Mouse (Mus musculus): ENCODE measurements around the gene Pgpep1. TPM values are rescaled to one million over a fixed set of nuclear protein-coding genes. Genes with fewer than 3 reads are reported as not detected.
A peak's percentile ranks its signal among the peaks of the same experiment; 100 is the strongest.

Pgpep1 gene
- total and polyA plus RNA-seq, 2 experiments: 42.6 to 91.3 TPM

- Histone ChIP-seq H3K27me3 (ENCODE audit: control insufficient read depth, insufficient read depth, low read length) (no peaks in the 10 kb centered on the region), H3K79me2 (ENCODE audit: control insufficient read depth, insufficient read depth, low read length) (peaks cover 8% of the 10 kb centered on the region; the same call in 1 of the 2 replicates), H3K36me3 (ENCODE audit: control insufficient read depth, insufficient read depth, low read length) (peaks cover 20% of the 10 kb centered on the region), H3K4me1 (ENCODE audit: control insufficient read depth, insufficient read depth, low read length) (peaks cover 50% of the 10 kb centered on the region), H3K4me3 (ENCODE audit: insufficient read depth, low read depth, low read length) (no peak overlapping the region), H3K9ac (ENCODE audit: low read depth, low read length) (peak overlapping the region; percentile 5; the same call in 1 of the 2 replicates), H3K27ac (replicated peaks; ENCODE audit: insufficient read depth, low read depth, low read length) (peak overlapping the region; percentile 92)
- TF ChIP-seq POLR2A (IDR thresholded peaks at IDR 0.05; ENCODE audit: extremely low read depth, insufficient read depth, low read length) (no peak), CTCF (IDR thresholded peaks at IDR 0.05; ENCODE audit: low read depth, low read length) (no peak)
- DNase-seq (ENCODE audit: extremely low read depth, low read depth, low spot score): no peak
- 26% methylated on average over 3 of the region's 3 CpGs for WGBS
Observed at GRCm38 (mm10) chr8:70648921-70649320, 11.3 kb downstream of the Pgpep1 start.

GRCm38 (mm10) chr8:70648164-70648442 is 12.1 kb downstream of the Pgpep1 start:
- Histone ChIP-seq H3K27ac (replicated peaks; ENCODE audit: insufficient read depth, low read depth, low read length) (peak overlapping the region; percentile 92), H3K79me2 (ENCODE audit: control insufficient read depth, insufficient read depth, low read length) (peaks cover 8% of the 10 kb centered on the region; the same call in 1 of the 2 replicates), H3K36me3 (ENCODE audit: control insufficient read depth, insufficient read depth, low read length) (peaks cover 20% of the 10 kb centered on the region), H3K4me1 (ENCODE audit: control insufficient read depth, insufficient read depth, low read length) (peaks cover 46% of the 10 kb centered on the region), H3K4me3 (ENCODE audit: insufficient read depth, low read depth, low read length) (no peak overlapping the region), H3K27me3 (ENCODE audit: control insufficient read depth, insufficient read depth, low read length) (no peaks in the 10 kb centered on the region), H3K9ac (ENCODE audit: low read depth, low read length) (no peak overlapping the region; the same call in 1 of the 2 replicates)
- 20% methylated on average over 1 of the region's 1 CpGs for WGBS
- no peak for TF ChIP-seq CTCF (IDR thresholded peaks at IDR 0.05; ENCODE audit: low read depth, low read length)
- TF ChIP-seq POLR2A (IDR thresholded peaks at IDR 0.05; ENCODE audit: extremely low read depth, insufficient read depth, low read length): no peak
- peak; percentile 99 for DNase-seq (ENCODE audit: extremely low read depth, low read depth, low spot score)

GRCm38 (mm10) chr8:70647343-70648163 is 12.6 kb downstream of the Pgpep1 start:
- peak overlapping the region; percentile 42 for H3K9ac ChIP-seq (ENCODE audit: low read depth, low read length)
- peak; percentile 50 for DNase-seq (ENCODE audit: extremely low read depth, low read depth, low spot score)

GRCm38 (mm10) chr8:70646775-70647174 is 13.4 kb downstream of the Pgpep1 start:
- TF ChIP-seq POLR2A (IDR thresholded peaks at IDR 0.05; ENCODE audit: extremely low read depth, insufficient read depth, low read length): no peak
- no peak for TF ChIP-seq CTCF (IDR thresholded peaks at IDR 0.05; ENCODE audit: low read depth, low read length)
- no peaks in the 10 kb centered on the region for H3K79me2 ChIP-seq (ENCODE audit: control insufficient read depth, insufficient read depth, low read length)
- peak; percentile 93 for DNase-seq (ENCODE audit: extremely low read depth, low read depth, low spot score)
- peak overlapping the region; percentile 92 for H3K27ac ChIP-seq (replicated peaks; ENCODE audit: insufficient read depth, low read depth, low read length)
- no peak overlapping the region for H3K4me3 ChIP-seq (ENCODE audit: insufficient read depth, low read depth, low read length)
- H3K36me3 ChIP-seq (ENCODE audit: control insufficient read depth, insufficient read depth, low read length): peaks cover 13% of the 10 kb centered on the region; the same call in 1 of the 2 replicates
- H3K9ac ChIP-seq (ENCODE audit: low read depth, low read length): 0 out of 2 replicates have a peak overlapping the region, but pooled peaks have one; percentile 19
- H3K27me3 ChIP-seq (ENCODE audit: control insufficient read depth, insufficient read depth, low read length): no peaks in the 10 kb centered on the region
- peaks cover 41% of the 10 kb centered on the region for H3K4me1 ChIP-seq (ENCODE audit: control insufficient read depth, insufficient read depth, low read length)

More at GRCm38 (mm10) chr8:70647343-70648163, 12.6 kb downstream of the Pgpep1 start:
- 23% methylated on average over 8 of the region's 8 CpGs for WGBS
- Histone ChIP-seq H3K79me2 (ENCODE audit: control insufficient read depth, insufficient read depth, low read length) (peaks cover 6% of the 10 kb centered on the region; the same call in 1 of the 2 replicates), H3K4me3 (ENCODE audit: insufficient read depth, low read depth, low read length) (no peak overlapping the region), H3K4me1 (ENCODE audit: control insufficient read depth, insufficient read depth, low read length) (peaks cover 41% of the 10 kb centered on the region), H3K27me3 (ENCODE audit: control insufficient read depth, insufficient read depth, low read length) (no peaks in the 10 kb centered on the region), H3K27ac (replicated peaks; ENCODE audit: insufficient read depth, low read depth, low read length) (peak overlapping the region; percentile 92), H3K36me3 (ENCODE audit: control insufficient read depth, insufficient read depth, low read length) (peaks cover 20% of the 10 kb centered on the region)
- TF ChIP-seq CTCF (IDR thresholded peaks at IDR 0.05; ENCODE audit: low read depth, low read length) (no peak), POLR2A (IDR thresholded peaks at IDR 0.05; ENCODE audit: extremely low read depth, insufficient read depth, low read length) (0 out of 2 replicates have a peak, but pooled peaks have one; percentile 13)

- DNase-seq (ENCODE audit: extremely low read depth, low read depth, low spot score): no peak
- no peak overlapping the region for H3K4me3 ChIP-seq (ENCODE audit: insufficient read depth, low read depth, low read length)
- 49% methylated on average over 6 of the region's 6 CpGs for WGBS
- no peaks in the 10 kb centered on the region for H3K27me3 ChIP-seq (ENCODE audit: control insufficient read depth, insufficient read depth, low read length)
- H3K79me2 ChIP-seq (ENCODE audit: control insufficient read depth, insufficient read depth, low read length): no peaks in the 10 kb centered on the region
- H3K36me3 ChIP-seq (ENCODE audit: control insufficient read depth, insufficient read depth, low read length): peaks cover 11% of the 10 kb centered on the region; the same call in 1 of the 2 replicates
- H3K4me1 ChIP-seq (ENCODE audit: control insufficient read depth, insufficient read depth, low read length): peaks cover 41% of the 10 kb centered on the region
- peak overlapping the region; percentile 19; the same call in 1 of the 2 replicates for H3K9ac ChIP-seq (ENCODE audit: low read depth, low read length)
- TF ChIP-seq CTCF (IDR thresholded peaks at IDR 0.05; ENCODE audit: low read depth, low read length) (no peak), POLR2A (IDR thresholded peaks at IDR 0.05; ENCODE audit: extremely low read depth, insufficient read depth, low read length) (no peak)
- H3K27ac ChIP-seq (replicated peaks; ENCODE audit: insufficient read depth, low read depth, low read length): peak overlapping the region; percentile 92
Observed at GRCm38 (mm10) chr8:70646369-70646768, 13.8 kb downstream of the Pgpep1 start.
